Mouse (Mus musculus) liver, embryonic 14.5 days (tissue): ENCODE data around the gene Hist1h1d.

Experiments
- CTCF ChIP-seq: IDR thresholded peaks from 2 replicates; pipeline ENCODE4 v1.5.1; 2016; ENCODE audit warnings: antibody characterized with exemption, low read depth, control low read depth
- EP300 ChIP-seq: IDR thresholded peaks from 2 replicates; pipeline ENCODE4 v1.6.1; 2016; ENCODE audit warnings: antibody characterized with exemption, low read depth

GRCm38 (mm10) chr13:23519416-23519815, 33.6 kb upstream of the Hist1h1d start:
- TF ChIP-seq EP300 (peak; percentile 26; the same call in 1 of the 2 replicates), CTCF (no peak)
